Mouse (Mus musculus): Measurements from ENCODE around the gene Fam208a.

Fam208a gene

DNA sequence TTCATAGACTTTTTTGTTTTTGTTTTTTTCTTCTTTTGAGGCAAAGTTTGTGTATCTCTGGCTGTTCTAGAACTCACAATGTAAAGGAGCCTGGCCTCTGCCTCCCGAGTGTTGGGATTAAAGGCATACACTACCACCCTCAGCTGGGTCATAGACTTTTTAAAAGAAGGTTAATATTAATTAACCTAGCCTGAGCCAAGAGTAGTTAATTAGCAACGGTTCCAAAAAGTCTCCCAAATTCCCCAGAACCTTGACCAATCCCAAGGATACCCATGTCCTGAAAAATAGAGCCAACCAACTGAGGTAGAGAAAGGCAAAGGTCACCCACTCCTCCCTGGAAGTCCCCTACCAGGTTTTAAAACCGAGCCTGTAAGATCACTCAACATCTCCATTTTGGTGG is 7.8 kb upstream of the Fam208a start:
- no peak for DNase-seq (ENCODE audit: low read depth, low spot score)

- DNase-seq (ENCODE audit: low read depth, low spot score) = no peak
Observed at GRCm38 (mm10) chr14:27422301-27422700, 6.3 kb upstream of the Fam208a start.

- DNase-seq (ENCODE audit: low read depth, low spot score) = peak; percentile 69
Observed at GRCm38 (mm10) chr14:27428973-27429711, 508 bp downstream of the Fam208a start.

- DNase-seq (ENCODE audit: low read depth, low spot score) = no peak
Observed at GRCm38 (mm10) chr14:27430280-27430679, 1.6 kb downstream of the Fam208a start.

DNA sequence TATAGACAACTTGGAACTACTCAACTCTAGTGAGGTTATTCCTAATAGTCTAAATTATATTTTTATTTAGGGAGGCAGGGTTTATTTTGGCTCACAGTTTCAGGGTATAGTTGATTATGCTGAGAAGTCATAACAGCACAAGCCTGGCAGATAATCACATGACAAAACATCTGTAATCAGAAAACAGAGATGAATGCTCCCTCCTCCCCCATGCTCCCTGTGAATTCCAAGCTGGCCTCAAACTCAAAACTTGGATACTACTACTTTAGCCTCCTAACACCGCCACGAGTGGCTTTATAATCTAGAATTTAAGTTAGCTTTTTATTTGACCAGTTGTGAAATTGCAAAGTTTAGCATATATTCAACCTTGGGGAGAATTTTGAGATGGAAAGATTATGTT is 3.4 kb downstream of the Fam208a start:
- no peak for DNase-seq (ENCODE audit: low read depth, low spot score)

- no peak for DNase-seq (ENCODE audit: low read depth, low spot score)
Observed at GRCm38 (mm10) chr14:27436116-27436515, 7.5 kb downstream of the Fam208a start.

DNA sequence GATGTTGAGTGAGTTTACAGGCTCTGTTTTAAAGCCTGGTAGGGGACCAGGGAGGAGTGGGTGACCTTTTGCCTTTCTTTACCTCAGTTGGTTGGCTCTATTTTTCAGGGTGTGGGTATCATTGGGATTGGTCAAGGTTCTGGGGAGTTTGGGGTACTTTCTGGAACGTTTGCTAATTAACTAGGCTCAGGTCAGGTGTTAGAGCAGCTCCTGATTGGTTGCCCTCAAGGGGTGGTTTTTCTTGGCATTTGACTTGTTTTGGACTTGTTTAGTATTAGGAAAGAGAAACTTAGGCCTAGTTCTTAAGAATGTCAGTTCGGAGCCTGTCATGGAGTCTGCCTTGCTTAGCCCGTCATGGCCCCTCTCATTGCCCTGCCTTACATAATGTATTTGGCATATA is 8.2 kb downstream of the Fam208a start:
- DNase-seq (ENCODE audit: low read depth, low spot score) = no peak

GRCm38 (mm10) chr14:27440921-27441320 is 12.3 kb downstream of the Fam208a start:
- DNase-seq (ENCODE audit: low read depth, low spot score) = no peak

GRCm38 (mm10) chr14:27444851-27445281 is 16.2 kb downstream of the Fam208a start:
- no peak for DNase-seq (ENCODE audit: low read depth, low spot score)

DNA sequence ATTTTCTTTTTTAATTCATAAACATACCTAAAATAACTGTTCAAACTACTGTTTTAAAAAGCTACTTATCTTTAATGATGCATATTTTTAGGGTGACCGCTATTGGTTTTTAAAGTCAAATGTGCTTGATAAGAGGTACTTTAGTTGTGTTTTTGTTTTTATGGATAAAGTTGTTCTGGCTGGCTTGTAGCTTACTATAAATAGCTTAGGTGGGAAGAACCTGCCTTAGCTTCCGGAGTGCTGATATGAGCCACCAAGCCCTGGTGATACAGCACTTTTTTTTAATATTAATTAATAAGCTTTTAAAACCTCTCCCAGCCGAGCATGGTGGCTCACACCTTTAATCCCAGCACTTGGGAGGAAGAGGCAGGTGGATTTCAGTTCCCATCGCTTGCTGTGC is 18.3 kb downstream of the Fam208a start:
- DNase-seq (ENCODE audit: low read depth, low spot score) = no peak

DNA sequence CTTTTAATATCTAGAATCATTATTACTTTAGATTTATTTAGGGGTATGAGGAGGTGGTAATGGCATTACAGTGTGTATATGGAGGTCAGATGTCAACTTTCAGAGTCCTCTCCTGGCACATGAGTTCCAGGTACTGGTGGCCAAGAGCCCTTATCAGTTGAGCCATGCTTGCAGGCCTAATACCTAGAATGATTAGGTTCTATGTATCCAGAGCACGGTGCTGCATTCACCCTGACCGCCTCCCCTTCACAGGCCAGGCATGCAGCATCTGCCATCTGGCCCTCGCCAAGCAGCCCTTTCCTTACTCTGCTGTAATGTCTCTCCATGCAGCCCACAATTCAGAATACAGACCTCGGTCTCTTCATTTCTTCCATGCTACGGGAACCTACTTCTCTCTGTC is 62.8 kb downstream of the Fam208a start:
- DNase-seq (ENCODE audit: low read depth, low spot score) = no peak

DNA sequence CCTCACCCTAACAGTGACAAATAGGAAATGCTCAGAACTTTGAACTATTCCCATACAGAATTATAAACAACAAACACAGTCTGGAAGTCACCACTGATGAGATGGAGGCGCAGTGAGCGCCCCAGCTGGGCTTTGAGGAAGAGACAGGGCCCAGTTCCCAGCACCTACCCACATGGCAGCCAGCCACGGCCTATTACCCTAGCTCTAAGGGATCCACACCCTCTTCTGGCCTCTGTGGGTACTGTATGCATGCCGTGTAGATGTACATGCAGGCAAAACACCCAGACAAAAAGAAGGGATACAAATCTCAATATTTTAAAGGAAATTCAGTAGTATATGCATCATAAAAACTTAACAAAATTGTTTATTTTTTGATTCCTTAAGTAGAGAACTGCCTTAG is 64.9 kb downstream of the Fam208a start:
- no peak for DNase-seq (ENCODE audit: low read depth, low spot score)

- no peak for DNase-seq (ENCODE audit: low read depth, low spot score)
Observed at GRCm38 (mm10) chr14:27501096-27501495, 72.5 kb downstream of the Fam208a start.

DNA sequence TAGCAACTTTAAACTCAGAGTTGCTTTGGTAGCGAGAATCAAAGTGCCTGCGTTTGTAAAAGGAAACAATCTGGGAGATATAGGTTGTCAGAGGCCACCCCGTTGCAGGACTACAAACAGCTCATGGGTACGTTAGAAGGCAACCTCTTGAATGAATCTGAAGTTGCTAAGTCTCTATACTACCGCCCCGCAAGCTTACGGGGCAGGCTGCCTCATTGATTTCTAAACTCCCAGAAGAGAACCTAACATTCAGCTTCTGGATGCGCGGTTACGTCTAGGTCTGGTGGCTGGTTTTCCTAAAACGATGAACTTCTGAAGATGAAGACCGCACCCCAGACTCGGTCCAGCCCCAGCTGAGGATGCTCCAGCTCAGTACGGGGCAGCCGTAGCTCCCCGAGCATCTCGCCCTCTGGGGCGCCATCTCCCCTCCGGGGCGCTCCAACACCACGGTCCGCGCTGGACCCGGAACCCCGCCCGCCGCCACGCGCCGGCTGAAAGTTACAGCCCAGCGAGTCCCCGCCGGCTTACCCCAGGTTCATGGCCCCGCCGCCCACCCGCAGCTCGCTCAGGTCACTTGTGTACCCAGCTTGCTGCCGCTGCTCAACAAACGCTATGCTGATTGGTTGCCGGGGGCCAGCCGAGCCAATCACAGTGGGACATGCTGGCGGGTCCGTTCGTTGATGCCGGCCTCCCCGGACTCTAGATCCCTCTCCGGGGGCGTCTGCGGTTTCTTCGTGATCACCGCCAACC is 79.4 kb downstream of the Fam208a start, which contains the start of gene Ccdc66:
TSS of gene Ccdc66 (minus strand) at position 567 of the 750 bp plus-strand sequence.
- peak; percentile 93 for DNase-seq (ENCODE audit: low read depth, low spot score)

GRCm38 (mm10) chr14:27508644-27509301 is 80.1 kb downstream of the Fam208a start:
- DNase-seq (ENCODE audit: low read depth, low spot score) = no peak

GRCm38 (mm10) chr14:27524541-27524940 is 95.9 kb downstream of the Fam208a start:
- DNase-seq (ENCODE audit: low read depth, low spot score) = no peak
